In genomic region chr5:131819251-131819691, GRCm38 (mm10) we compare ENCODE assay signal across 11 mouse cellular contexts.
A peak's percentile ranks its signal among the peaks of the same experiment; 100 is the strongest.
DNase-seq lines count a peak whose midpoint lies in the region; ATAC-seq lines count a peak whose summit lies in the region.
"Had no signal": no experiment of that assay in that cellular context is flagged by ENCODE, and none has a peak within 500 bp of the region (broad histone marks: within the 10 kb centered on the region; RNA-seq: fewer than 3 reads in every experiment).

No protein-coding gene starts in this region.

- intact Hi-C loops in left cerebral cortex, postnatal 36 days (cut with DNase I), result no loop called here

- no peak for ATAC-seq in erythroblast, adult 5-6 weeks (replicated peaks; ENCODE audit: low FRiP score, poor library complexity, severe bottlenecking)
- ATAC-seq: inflammation-experienced regulatory T-cells, adult 6 months had no signal

- peak; percentile 70 to 88 for DNase-seq in left cerebral cortex, adult 18-20 months (ENCODE audit: low spot score in 2 of 2)
- DNase-seq in left cerebral cortex, adult 11 months (ENCODE audit: low spot score), result no peak
- DNase-seq in frontal cortex, adult 2 months (ENCODE audit: extremely low spot score in 1 of 2, low spot score in 1 of 2), result peak; percentile 74 to 84
- DNase-seq in left cerebral cortex, postnatal 36 days (ENCODE audit: low spot score in 2 of 2), result peak; percentile 77 to 86
- peak; percentile 73 to 84 for DNase-seq in right cerebral cortex, postnatal 36 days (ENCODE audit: low spot score in 2 of 2)
- DNase-seq in adrenal gland, postnatal 10 days, result no peak
- no peak for DNase-seq in spleen, adult 12 weeks (ENCODE audit: low spot score)
- DNase-seq: gastrocnemius, postnatal 10 days; thymus, postnatal 25 days had no signal

Comparison
In these comparisons a context has a peak if more than half of its experiments do, and no peak if none do; other contexts are left out.
1. DNase-seq: peak in left cerebral cortex, adult 18-20 months (2 of 2), frontal cortex, adult 2 months (2 of 2), left cerebral cortex, postnatal 36 days (2 of 2) and right cerebral cortex, postnatal 36 days (2 of 2); none in left cerebral cortex, adult 11 months (single experiment), adrenal gland, postnatal 10 days (single experiment) and spleen, adult 12 weeks (single experiment).